Mouse (Mus musculus): ENCODE data around the gene Mpp5.
A peak's percentile ranks its signal among the peaks of the same experiment; 100 is the strongest.

Mpp5 gene

DNA sequence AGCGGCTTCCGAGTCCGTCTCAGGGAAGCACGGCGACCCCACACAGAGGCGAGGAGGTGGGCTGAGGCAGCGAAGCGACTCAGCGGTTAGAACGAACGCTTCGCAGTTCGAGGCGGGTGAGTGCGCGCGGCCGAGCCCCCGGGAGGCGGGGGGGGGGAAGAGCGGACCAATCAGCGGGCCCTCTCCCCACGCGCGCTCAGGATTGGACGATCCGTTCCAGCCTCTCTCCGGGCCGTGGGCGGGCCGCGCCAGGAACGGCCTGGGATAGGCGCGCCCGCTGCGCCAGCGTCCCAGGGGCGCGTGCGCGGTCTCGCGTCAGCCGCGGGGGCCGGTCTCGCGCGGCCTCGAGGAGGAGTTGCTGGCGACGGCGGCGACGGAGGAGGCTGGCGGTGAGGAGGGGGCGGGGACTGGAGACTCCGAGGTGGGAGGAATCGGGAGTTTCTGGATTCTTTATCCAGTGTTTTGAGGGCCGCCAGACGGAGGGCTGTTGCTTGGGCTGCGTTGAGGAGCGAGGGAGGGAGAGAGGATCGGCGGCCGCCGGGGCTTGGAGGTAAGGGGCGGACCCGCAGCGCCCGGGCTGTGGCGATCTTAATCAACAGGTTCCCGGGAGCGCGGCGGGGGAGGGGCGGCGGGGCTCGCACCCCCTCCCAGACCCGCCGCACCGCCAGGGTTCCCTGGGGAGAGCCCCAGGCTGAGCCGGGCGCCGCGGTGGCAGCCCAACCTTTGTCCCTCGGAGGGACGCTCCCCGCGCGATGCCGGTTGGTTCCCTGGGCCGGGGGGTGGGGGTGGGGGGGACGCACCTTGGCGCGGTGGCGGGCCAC is at the start of gene Mpp5:
TSS of gene Mpp5 (plus strand) at position 351 of the 821 bp plus-strand sequence.
- peak; percentile 93 for DNase-seq (ENCODE audit: low read depth)

DNA sequence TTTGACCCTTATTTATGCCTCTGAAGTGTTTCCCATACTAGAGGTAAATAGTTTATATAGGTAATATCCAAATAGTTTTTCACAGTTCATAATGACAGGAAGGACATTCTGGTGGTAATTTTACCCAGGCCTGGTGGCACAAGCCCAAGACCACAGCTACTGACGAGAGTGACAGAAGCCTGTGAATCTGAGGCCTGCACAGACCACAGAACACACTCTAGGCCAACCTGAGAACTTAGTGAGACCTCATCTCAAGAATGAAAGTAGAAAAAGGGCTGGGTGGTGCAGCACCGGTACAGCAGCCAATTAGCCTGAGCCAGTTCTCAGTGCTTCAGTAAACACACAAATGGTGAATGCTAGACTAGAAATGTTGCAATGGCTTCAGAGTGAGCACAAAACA is 30.9 kb upstream of the Mpp5 start:
- DNase-seq (ENCODE audit: low read depth): peak; percentile 63

DNA sequence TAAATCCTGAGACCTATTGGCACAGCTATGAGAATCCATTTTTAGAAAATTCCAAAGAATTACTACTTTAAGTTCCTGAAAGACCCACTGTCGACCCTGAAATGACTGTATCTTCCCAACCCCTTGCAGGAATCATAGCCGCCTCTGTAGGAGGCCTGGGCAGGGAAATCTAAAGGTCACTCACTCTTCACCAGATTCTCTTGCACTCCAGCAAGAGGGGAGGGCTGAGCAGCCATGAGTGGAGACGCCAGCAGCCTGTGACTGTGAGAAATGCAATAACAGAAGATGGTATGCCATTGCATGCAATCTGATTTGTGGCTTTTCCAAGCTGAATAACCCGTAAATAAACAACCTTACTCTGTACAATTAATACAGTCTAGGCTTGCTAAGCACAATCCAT is 21.0 kb upstream of the Mpp5 start:
- no peak for DNase-seq (ENCODE audit: low read depth)

DNA sequence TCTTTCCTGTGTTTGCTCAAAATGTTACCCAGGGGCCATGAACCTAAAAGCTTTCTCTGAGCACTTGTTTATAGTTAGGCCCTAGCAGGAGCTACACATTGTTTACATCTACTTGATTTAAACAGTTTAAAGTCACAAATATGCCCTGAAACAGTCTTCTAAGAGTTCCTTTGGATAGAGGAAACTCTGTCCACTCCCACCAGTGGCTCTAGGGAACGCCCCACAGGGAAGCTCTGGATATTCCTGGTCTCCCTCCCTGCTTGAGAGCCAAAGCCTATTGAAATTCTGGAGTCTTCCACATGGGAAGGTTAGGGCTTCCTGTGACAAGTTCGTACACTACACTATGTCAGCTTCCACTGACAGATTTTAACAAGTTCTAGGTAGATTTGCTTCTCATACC is 9.1 kb upstream of the Mpp5 start:
- no peak for DNase-seq (ENCODE audit: low read depth)

DNA sequence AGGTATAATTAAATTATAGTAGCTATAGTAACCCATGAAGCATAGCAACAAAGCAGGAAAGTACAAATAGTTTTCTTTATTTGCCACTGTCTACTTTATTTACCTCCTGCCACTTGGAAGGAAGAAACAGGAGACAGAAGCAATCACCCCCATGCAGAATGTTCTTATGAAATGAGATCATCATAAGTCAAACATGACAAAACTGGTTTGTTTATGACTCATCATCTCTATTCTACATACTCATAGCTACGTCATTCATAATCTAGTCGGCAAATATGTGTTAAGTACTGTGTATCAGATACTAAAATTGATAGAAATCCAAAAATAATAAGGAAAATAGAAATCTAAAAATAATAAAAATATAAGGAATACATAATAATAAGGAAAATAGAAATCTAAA is 8.4 kb upstream of the Mpp5 start:
- peak; percentile 30 for DNase-seq (ENCODE audit: low read depth)

DNA sequence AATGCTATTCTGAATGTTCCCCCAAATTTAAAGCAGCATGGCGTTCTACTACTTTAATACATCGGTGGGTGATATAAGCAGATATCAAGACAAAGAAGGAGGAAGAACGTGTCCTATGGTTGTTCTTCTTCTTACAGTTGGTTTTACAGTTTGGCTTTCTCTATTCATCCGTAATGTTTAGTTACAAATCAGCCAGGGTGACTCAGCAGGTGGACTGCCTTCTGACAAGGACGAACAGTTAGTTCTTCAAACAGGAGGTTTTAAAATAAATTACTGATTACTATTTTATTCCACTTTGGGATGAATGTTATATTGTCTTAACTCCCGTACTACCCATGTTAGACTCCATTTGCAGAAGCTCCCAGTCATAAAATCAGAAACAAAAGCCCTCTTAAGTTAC is 2.5 kb upstream of the Mpp5 start:
- no peak for DNase-seq (ENCODE audit: low read depth)

DNA sequence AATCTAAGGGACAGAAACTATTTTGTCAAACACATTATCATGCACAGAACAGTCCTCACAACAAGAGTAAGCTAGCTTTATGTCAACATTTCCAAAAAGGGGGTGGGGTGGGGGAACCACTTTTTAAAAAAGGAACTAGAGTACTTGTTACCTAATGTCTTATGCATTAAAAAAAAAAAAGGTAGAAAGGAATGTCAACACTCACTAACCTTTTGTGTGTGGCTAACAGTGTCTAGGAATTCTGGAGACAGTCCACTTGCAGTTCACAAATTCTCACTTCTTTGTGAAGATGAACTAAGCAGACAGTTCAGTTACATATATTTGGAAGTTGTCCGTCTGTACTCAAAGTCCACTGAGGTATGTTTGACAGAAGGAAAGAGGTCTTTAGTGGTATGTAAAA is 1.3 kb upstream of the Mpp5 start:
- DNase-seq (ENCODE audit: low read depth): peak; percentile 26

DNA sequence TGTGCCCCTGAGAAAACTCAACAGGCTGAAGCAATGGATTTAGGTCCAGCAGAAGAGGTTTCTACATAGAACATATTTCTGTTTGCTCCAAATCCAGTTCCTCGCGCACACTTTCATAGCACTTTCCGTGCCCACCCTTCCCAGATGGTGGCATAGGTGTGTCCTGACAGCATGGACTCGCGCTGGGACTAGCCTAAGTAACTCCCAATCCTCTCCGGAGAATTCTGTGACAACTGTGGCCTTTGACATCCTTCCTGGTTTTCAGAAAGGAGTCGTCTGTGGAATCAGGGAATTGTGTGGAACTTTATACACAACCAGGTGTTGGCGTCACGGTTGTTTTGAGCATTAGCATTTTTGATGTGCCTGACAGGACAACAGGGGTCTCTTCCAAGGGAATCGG is 594 bp upstream of the Mpp5 start:
- DNase-seq (ENCODE audit: low read depth): no peak

DNA sequence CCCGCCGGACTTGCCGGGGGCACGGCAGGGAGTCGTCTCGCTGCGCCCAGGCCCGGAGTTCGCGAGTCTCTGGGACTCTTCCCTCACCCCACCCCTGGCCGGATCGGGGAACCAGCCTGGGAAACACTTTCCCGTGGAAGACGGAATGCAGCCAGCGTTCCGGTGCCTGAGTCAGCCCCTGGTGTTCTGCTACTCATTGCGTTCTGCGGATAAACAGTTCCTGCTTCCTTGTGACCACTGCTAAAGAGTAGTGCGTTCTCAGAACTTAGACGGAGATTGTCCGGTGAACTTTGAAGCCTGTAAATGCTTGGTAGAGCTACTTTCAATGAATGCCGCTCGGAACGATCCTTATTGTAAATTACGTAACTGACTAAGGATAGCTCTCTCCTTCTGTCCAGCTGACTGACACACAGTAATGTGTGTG is 683 bp downstream of the Mpp5 start:
- peak; percentile 73 for DNase-seq (ENCODE audit: low read depth)

DNA sequence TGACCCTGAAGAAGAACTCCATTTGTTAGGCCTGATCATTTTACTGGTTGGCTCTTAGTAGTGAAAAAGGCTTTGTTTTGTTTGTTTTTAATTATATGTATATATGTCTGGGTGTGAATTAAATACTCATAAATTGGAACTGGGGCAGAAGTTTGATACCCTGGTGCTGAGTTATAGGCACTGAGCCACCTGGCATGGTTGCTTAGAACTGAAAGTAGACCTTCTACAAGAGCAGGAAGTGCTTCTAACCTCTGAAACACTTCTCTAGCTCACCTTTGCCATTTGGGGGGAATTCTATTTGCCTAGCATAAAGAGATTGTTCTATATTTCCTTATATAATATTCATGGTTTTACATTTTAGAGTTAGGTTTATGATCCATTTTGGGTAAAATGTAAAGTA is 13.3 kb downstream of the Mpp5 start:
- no peak for DNase-seq (ENCODE audit: low read depth)

DNA sequence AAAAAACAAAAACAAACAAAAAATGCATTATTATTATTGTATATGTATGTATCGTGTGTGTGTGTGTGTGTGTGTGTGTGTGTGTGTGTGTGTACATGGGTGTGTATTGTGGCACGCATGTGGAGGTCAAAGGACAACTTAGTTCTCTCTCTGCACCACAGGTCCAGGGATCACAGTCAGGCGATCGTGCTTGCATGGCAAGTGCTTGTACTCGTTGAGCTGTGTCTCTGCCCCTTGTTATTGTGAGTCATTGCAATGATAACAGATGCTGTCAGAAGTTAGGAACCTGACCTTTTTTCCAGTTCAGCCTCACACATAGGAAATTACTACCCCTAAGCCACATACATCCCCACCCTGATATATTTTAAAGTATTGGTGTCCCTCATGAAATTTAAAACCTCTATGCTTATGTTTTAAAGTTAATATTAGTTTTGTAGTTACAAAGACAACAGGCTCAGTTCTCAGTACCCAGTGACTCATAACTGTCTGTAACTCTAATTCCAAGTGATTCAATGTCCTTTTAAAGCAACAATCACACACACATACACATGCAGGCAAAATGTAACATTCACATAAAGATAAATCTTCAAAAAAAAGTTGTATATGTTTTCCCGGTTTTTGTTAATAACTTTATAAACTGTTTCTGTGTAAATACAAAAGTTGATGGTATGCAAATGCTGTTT is 20.5 kb downstream of the Mpp5 start:
- peak; percentile 81 for DNase-seq (ENCODE audit: low read depth)

DNA sequence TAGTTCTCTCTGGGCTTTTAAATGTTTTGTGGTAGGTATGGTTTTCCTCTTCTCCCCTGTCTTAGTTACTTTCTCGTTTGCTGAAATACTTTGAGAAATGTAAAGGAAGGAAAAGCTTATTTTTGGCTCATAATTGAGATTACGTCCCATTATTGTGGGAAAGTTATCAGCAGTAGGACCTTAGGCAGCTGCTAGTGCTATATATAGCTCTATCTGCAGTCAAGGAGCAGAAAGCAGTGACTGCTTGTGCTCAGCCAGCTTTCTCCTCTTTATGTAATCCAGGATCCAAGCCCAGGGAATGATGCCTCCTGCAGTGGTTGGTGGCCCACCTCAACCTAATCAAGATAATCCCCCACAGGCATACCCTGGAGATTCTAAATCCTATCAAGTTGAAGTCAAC is 24.5 kb downstream of the Mpp5 start:
- DNase-seq (ENCODE audit: low read depth): peak; percentile 51

DNA sequence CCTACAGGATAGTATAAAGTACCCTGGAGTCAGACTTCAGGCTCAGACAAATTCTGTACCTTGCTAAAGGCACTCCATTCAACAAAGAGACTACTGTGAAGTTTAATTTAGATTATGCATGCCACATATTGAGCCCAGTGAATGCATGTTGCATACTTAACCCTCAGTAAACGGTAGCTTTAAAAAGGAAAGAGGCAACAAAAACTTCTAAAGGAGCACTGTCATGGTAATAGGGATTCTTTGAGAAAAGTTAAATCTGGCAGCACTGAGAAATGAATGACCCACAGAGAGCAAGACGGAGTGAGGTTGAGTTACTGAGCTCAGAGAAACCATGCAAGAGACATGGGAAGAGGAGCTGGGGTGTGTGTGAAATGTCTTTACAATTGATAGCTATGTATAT is 29.2 kb downstream of the Mpp5 start:
- no peak for DNase-seq (ENCODE audit: low read depth)

DNA sequence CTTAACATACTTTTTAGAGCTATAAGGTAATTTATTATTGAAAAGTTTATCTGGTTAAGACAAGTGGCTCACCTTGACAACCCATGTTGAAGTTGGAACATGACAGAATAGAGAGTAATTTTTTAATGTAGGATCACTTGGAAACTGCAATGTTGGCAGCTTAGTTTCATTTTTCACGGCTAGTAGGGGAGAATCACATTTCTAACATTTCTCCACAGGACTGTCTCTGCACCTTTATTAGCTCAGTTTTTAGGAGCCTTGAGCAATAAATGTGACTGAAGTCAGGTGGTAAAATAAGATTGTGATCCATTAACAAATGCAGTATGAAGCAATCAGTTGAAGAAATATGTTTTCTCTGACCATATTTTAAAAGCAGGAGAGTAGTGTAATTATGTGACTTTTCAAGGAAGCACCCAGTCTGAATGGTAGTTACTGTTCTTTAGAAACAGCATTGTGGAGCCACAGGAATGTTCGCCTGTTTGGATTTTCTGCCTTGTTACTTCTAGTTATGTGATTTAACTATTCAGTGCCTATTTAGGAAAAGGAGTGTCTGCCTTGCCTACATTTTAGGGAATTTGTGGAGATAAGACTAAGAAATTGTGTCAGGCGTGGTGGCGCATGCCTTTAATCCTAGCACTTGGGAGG is 29.8 kb downstream of the Mpp5 start:
- DNase-seq (ENCODE audit: low read depth): peak; percentile 32

DNA sequence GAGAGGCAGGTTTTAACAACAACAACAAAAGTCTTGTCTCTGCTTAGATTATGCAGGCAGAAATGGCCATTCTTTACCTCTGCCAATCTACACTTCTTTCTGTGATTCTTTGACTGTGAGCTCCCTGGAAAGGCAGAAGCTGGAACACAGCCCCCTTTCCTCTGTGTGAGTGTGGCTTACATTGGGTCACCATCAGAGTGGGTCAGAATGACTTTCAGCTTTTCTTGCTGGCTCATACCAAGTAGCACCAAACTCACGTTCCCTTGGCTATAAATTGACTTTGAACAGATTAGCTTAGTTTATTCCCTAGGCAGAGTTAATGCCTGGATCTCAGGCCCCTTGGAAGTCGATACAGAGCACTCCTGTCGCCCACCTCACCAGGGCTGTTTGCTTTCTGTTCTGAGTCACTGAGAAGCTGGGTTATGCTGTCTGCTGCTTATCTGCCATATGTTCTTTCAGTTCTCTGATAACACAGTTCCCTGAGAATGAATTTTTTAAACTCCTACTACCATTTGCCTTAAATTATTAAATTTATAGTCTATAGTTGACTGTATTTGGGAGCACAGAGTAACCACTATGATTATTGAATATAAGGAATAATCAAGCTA is 39.7 kb downstream of the Mpp5 start:
- peak; percentile 53 for DNase-seq (ENCODE audit: low read depth)

DNA sequence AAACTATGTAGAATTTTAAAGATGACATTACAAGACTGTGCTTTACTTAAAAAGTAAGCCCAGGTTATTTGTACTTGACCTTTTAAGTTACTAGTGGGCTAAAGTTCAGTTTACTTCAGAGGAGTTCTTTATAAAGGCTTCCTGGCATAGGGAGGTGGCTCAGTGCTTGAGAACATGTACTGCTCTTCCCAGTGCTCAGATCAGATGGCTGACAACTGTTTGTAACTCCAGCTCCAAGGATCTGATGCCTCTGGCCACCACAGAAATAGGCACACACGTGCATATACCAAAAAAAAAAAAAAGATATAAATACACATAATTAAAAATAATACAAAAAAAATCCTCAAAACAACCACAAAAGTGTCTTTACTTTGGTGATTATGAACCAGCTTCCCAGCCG is 42.1 kb downstream of the Mpp5 start:
- no peak for DNase-seq (ENCODE audit: low read depth)

DNA sequence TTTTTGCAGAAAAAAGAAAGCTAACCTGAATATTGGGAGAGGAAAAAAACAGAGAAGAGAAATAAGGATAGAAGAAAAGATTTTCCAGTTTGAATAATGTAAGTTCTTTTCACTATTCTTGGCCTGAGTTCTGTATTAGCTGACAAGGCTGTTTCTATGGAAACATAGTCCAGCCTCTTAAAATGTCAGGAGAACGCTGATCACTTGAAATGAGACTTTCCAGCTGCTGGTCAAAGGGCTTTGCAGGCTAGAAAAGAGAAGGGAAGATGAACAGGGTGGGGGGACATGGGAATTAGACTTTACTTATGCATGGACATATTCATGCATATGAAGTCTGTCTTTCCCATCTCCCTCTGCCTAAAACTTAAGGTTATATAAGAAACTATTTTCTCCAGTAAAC is 45.5 kb downstream of the Mpp5 start:
- DNase-seq (ENCODE audit: low read depth): no peak

DNA sequence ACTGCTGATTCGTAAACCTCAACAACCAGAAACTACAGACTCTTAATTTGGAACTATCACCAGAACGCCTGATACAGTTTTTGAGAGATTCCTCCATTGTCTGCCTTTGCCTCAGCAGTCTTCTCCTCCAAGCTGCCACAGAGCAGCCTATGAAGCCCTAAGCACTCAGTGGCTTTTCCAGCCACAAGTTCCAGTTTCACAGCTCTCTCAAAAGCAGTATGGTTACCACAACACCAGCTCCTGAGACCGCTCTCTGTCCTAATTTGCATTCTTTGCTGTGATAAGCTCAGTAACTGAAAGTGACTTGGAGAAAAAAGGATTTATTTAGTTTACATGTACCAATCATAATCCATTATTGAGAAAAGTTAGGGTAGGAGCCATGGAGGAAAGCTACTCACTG is 51.3 kb downstream of the Mpp5 start:
- no peak for DNase-seq (ENCODE audit: low read depth)

DNA sequence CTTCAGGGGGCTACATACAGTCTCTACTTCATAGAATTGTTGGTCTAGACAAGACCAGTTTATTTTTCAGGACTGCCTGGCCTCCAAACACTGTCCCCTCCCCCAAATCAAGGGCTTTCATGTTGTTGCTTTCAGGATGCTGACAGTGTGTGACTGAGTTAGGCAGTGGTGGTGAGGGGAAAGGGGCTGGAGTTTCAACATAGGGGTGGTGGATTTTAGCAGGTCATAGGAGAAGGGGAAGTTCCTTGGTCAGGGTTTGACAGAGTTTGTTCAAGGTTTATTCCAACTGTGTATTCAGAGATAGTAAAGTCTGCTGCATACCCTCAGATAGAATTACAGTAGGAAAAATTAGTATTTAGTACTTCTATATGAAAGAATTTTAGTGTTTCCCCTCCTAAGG is 53.1 kb downstream of the Mpp5 start:
- DNase-seq (ENCODE audit: low read depth): peak; percentile 60

DNA sequence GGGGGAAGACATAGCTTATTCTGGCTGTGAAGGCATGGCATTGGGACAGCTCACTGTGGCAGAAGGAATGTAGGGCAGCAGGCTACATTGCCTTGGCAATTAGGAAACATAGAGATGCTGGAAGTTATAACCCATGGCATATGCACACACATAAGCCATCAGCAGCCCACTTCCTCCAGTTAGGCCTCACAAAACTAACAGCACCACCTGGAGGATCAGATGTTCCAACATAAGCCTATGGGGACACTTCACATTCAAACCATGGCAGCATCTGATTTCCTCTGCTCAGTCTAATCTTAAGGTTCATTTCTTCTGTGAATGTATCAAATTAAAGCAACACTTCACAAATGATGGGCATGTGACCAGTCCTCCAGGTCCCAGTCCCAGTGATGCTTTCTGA is 65.7 kb downstream of the Mpp5 start:
- peak; percentile 31 for DNase-seq (ENCODE audit: low read depth)

DNA sequence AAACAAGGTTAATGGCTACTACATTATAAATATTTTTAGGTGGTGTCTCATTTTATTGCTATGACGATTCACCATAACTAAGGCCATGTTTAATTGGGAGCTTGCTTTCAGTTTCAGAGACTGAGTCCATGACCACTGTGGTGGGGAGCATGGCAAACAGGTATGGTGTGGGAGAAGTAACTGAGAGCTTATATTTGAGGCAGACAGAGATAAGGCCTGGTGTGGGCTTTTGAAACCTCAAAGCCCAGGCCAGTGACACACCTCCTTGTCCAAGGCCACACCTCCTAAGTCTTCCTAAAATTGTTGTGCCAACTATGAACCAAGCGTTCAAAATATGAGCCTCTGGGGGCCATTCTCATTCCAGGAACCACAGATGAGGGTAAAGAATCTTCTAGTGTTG is 85.8 kb downstream of the Mpp5 start:
- DNase-seq (ENCODE audit: low read depth): peak; percentile 15

DNA sequence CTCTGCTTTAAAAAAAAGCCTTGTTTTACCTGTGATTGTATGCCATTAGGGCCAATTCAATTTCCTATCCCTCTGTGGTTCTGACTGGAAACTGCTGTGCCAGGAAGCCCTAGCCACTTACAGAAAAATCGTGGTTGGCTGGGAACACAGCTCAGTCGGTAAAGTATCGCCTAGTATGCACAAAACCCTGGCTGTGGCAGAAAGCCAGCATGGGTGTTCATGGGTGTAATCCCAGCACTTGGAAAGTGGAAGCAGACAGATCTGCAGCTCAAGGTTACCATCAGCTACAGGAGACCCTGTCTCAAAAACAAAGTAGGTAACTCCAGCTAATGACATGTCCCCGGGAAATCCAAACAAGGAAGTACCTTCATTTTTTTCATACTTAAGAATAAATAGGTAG is 91.2 kb downstream of the Mpp5 start:
- DNase-seq (ENCODE audit: low read depth): peak; percentile 44

DNA sequence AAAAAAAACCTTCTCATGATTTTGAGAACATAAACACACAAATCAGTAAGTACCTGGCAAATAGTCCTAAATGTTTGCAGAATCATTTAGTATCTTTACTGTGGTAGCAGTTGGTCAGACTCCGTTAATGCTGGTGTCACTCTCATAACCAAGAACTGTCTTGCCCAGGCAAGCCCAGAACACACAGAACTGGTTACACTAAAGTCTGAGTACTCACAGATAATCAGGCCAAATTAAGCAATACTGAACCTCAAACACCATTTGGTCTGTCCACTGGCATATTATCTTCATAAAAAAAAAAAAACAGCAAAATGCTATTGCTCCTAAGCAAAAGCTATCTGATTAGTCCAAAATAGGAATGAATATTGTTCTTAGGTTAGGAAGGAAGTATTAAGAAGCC is 93.7 kb downstream of the Mpp5 start:
- DNase-seq (ENCODE audit: low read depth): peak; percentile 62
